Mouse (Mus musculus) hindlimb bud, embryonic 11.5 days (tissue): ENCODE data around the gene Ssh2.

ENCODE experiments used
- DNase-seq: peaks from one replicate; pipeline ENCODE4 v3.0.0-alpha.2; 2012; ENCODE audit warnings: low read depth, low spot score; ENCODE audit errors: extremely low spot score

Ssh2 gene

GRCm38 (mm10) chr11:77402508-77402907 is 186.4 kb downstream of the Ssh2 start:
- no peak for DNase-seq

- DNase-seq, result no peak
These were observed 190.2 kb downstream of the Ssh2 start for GRCm38 (mm10) chr11:77406329-77406728.

GRCm38 (mm10) chr11:77409879-77410278 is 193.8 kb downstream of the Ssh2 start:
- DNase-seq, result no peak

- DNase-seq, result no peak
These were observed 195.2 kb downstream of the Ssh2 start for GRCm38 (mm10) chr11:77411284-77411683.

GRCm38 (mm10) chr11:77414141-77414839 is 198.2 kb downstream of the Ssh2 start:
- no peak for DNase-seq

GRCm38 (mm10) chr11:77416212-77417000 is 200.3 kb downstream of the Ssh2 start:
- DNase-seq, result no peak

- no peak for DNase-seq
These were observed 201.9 kb downstream of the Ssh2 start for GRCm38 (mm10) chr11:77418021-77418420.

GRCm38 (mm10) chr11:77423175-77423859 is 207.2 kb downstream of the Ssh2 start:
- DNase-seq, result no peak

GRCm38 (mm10) chr11:77428446-77428845 is 212.4 kb downstream of the Ssh2 start:
- no peak for DNase-seq

- no peak for DNase-seq
These were observed 220.9 kb downstream of the Ssh2 start for GRCm38 (mm10) chr11:77437026-77437425.

GRCm38 (mm10) chr11:77440081-77440480 is 224.0 kb downstream of the Ssh2 start:
- no peak for DNase-seq

GRCm38 (mm10) chr11:77441020-77441419 is 224.9 kb downstream of the Ssh2 start:
- DNase-seq, result no peak

GRCm38 (mm10) chr11:77442186-77443170 is 226.4 kb downstream of the Ssh2 start:
- DNase-seq, result no peak

GRCm38 (mm10) chr11:77444939-77445338 is 228.9 kb downstream of the Ssh2 start:
- DNase-seq, result no peak

- DNase-seq, result peak; percentile 20
These were observed 230.5 kb downstream of the Ssh2 start for GRCm38 (mm10) chr11:77446628-77447041.

- no peak for DNase-seq
These were observed 233.1 kb downstream of the Ssh2 start for GRCm38 (mm10) chr11:77449224-77449623.

GRCm38 (mm10) chr11:77451670-77452069 is 235.6 kb downstream of the Ssh2 start:
- no peak for DNase-seq

- no peak for DNase-seq
These were observed 237.3 kb downstream of the Ssh2 start for GRCm38 (mm10) chr11:77453388-77453787.

GRCm38 (mm10) chr11:77455770-77456510 is 239.9 kb downstream of the Ssh2 start:
- no peak for DNase-seq

GRCm38 (mm10) chr11:77456866-77457265 is 240.8 kb downstream of the Ssh2 start:
- DNase-seq, result no peak
